Mouse (Mus musculus) adrenal gland, adult (tissue): ENCODE results near the gene Fkbp4.

Source experiments
- DNase-seq, 2 experiments: peaks; one replicate each; pipeline ENCODE4 v3.0.0; 2022 to 2023; ENCODE audit warnings: low spot score in 1 of 2; ENCODE audit not compliant: inconsistent age in 2 of 2

Gene Fkbp4

GRCm38 (mm10) chr6:128438317-128438870 is at the start of gene Fkbp4:
Gene Fkbp4, minus strand, starts transcription at chr6:128438677.
- DNase-seq, result peak; percentile 97 to 98

DNA sequence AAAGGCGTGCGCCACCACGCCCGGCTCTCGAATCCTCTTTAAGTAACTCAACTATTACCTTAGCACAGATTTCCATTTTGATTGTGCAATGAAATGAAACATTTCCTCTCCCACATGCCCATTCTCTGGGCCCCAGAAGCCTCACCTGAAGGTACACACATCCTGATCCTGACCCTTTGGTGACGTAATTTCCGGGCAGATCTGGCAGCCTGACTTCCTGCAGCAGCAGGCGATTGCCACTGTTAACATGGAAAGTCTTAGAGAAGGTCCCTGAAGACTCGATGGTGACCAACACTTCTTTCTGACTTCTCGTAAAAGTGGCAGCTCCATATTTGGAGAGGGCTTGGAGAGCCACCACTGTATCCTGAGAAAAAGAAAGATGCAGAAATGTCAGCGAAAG is 49.3 kb upstream of the Fkbp4 start:
- no peak for DNase-seq

- peak; percentile 93 to 98 for DNase-seq
Measured at GRCm38 (mm10) chr6:128479463-128480454, 41.3 kb upstream of the Fkbp4 start.

GRCm38 (mm10) chr6:128477495-128477894 is 39.0 kb upstream of the Fkbp4 start:
- DNase-seq, result no peak

DNA sequence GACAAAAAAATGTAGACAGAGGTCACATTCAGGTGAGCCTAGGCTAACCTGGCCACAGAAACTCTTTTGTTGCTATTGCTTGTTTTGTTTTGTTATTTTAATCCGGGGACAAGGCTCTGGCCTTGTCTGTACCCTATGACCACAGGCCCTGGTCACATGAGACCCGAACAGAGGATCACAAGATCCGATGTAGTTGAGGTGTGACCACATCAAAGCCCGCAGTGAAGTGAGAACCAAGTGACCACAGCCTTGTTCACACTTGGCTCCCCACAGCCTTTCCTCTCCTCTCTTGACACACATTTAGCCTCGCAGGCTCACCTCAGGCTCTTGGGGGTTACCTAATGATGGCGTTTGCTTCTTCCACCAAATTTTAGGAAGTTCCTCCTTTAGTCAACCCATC is 35.6 kb upstream of the Fkbp4 start:
- no peak for DNase-seq

- peak; percentile 45 to 71 for DNase-seq
Measured at GRCm38 (mm10) chr6:128469451-128469850, 31.0 kb upstream of the Fkbp4 start.

DNA sequence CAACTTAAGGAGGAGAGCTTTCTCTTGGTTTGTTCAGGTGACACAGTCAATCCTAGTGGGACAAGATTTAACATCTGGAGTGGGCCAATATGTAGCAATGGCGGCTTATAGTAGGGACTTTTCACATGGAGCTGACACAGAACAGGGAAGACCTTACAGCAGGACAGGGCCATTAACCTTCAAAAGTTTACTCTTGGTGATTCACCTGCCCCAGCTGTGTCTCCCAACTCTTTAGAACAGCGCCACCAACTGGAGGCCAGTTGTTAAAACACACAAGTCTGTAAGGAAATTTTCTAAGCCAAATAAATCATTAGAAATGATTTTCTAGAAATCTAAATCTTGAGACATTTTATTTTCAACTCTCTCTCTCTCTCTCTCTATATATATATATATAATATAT is 28.8 kb upstream of the Fkbp4 start:
- DNase-seq, result peak; percentile 58 to 81

DNA sequence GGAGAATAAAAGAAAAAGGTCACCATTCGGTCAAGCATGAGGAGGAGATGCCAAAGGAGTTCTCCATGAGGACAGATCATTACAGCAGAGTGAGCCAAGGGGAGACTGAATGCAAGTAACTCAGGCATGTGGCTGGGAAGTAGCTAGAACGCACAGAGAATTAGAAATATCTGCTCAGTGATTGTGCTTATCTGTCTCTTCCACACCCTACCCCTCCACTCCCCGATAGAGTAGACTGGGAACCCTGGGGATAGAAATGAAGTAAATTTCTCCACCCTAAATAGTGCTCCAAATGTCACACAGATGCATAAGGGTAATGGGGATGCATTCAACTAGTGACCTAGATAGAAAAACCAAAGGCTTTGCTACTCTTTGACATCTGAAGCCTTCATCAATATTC is 28.1 kb upstream of the Fkbp4 start:
- DNase-seq, result no peak

DNA sequence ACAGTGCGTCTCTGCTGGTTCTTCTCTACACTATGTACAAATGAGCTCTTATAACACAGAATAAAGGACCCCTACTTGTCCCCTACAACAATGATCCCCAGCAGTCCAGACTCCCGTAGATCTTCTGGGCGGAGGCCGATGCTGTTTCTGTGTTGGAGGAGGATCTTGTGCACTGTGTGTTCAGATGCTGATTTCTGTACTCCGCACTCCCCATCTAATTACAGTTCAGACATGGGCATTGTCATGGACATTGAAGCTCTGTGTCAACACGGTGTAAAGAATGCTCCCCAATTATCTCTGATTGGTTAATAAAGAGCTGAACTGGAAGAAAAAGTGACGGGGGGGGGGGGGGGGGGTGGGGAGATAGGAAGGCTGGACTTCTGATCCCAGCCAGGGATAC is 27.6 kb upstream of the Fkbp4 start:
- DNase-seq, result no peak

- no peak for DNase-seq
Measured at GRCm38 (mm10) chr6:128464996-128465395, 26.5 kb upstream of the Fkbp4 start.

DNA sequence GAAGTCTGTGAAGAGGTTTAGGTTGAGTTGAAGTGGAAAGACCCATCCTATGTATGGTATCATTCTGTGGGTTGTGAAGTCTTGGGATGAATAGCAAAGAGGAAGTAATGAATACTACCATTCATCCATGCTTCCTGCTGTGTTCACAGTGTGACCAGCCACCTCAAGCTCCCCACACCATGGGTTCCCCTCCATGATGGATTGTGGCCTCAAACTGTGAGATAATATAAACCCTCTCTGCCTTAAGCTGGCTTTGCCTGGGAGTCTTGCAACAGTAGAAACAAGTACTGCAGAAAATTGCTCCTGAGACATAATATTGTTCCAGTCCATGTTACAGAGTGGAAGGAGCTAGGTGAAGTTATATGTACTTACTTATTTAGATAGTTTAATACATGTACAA is 23.1 kb upstream of the Fkbp4 start:
- DNase-seq, result no peak

GRCm38 (mm10) chr6:128460729-128461503 is 22.4 kb upstream of the Fkbp4 start:
- no peak for DNase-seq

GRCm38 (mm10) chr6:128460321-128460720 is 21.8 kb upstream of the Fkbp4 start:
- DNase-seq, result peak in 1 of 2 experiments; percentile 16

- DNase-seq, result peak in 1 of 2 experiments; percentile 64
Measured at GRCm38 (mm10) chr6:128457186-128457585, 18.7 kb upstream of the Fkbp4 start.

DNA sequence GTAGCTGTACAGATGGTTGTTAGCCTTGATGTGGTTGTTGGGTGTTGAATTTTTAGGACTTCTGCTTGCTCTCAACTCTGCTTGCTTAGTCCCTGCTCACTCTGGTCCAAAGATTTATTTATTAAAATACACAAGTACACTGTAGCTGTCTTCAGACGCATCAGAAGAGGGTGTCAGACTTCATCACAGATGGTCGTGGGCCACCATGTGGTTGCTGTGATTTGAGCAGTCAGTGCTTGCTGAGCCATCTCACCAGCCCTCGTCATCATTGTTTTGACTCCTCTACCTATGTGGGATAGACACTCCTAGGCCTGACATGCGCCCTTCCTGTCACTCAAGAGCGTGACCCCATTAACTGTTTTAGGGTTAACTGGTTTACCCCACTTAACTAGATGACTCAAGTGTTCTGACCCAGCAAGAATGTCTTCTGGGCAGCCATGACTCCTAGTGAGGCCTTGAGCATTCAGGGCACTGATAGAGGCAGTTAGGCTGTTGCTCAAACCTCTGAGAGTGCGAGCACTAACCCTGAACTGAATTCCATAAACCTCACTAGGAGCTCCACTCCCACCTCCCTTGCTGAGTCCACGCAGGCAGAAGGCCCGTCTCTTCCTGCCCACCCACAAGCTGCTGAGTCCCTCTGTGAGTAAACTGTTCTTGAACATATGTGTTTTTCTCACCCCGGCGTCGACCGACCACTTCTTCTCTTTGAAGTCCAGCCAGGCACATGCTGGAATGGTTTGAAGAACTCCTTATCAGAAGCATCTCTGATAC is 17.5 kb upstream of the Fkbp4 start:
- peak; percentile 62 to 85 for DNase-seq

DNA sequence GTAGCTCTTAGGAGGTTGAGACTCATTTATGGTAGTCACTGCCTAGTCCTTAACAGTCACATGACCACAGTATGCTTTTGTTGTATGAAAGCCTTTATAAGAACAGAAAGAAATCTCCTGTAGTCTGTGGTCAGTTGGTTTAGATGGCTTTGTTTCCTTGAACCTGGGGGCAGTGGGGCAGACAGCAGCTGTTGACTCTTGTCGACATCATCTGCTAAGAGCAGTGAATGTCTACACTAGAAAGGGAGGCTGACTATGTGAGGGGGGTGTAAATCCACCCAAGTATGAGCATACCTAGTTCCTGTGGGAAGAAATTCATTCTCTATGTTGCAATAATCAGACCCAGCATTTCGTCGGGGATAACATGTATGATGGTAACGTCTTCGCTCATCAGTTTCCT is 8.6 kb upstream of the Fkbp4 start:
- no peak for DNase-seq

DNA sequence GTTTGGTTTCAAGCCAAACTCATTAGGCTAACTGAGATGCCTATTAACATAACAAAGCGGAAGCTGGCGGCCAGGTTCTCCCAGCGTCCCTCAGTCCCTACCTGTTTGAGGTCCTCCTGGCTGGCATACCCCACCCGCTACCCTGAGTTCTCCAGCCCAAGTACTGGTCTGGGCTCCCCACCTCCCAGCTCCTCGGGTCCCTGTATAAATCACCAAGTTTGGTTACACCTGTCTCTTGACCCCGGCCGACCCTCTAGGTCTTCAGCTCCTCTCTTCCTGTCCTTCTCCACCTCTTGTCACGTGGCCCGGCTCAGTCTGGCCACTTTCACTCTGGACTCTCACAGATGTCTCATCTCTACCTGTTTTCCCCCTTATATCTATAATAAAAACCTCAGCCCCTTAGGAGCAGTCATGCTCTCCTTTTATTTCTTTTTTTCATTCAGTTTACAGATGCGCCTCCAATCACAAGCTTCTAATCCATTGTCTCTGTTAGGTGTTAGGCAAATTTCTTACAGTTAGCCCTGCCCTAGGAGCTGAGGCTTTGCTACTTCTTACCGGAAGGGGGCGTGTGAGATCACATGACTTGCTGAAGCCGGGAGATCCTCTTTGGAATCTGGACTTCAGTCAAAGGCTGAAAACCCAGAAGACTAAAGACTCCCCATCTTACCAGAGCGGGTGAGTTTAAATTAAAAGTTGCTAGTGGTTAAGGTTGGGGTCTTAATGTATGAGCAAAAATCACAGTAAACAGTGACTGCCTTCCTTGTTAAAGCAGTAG is 7.5 kb upstream of the Fkbp4 start:
- peak; percentile 67 to 91 for DNase-seq

DNA sequence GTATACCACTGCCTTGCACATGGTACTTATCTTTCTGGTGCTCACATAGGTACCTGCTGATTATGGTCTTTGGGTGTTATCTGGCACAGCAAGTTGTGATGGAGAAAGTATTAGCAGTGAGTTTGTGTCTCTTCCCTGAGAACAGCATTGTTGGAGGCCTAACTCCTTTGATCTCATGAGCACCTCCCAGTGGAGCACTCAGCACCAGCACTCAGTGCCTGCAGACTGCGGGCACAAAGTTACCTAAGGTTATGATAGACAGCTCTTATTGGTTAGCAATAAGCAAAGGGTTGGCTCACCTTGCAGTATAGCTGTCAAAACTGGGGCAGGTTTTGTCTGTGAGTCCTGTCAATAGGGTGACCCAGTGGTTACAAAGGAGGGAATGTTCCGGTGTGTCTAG is 1.8 kb upstream of the Fkbp4 start:
- DNase-seq, result no peak

DNA sequence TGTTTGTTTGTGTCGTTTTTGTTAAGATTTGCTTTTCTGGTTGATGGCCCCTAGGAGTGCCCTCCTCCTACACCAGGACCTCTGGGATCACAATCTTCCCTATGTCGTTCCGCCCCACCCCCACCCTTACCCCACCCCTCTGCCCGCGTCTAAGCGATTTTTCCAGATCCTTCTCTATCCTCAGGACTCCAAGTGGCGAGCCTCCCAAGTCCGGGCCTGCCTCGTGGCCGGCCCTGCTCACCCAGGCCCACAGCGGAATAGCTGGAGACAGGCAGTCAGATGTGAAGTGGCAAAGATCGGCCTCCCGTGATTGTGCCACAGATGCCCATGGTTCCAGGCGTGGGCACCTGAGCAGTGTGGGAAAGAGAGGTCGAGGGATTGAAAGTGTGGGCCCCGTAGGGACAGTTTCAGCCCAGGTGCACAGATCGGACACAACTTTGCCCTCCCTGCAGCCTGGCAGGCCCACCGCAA is 429 bp upstream of the Fkbp4 start:
- peak; percentile 54 to 76 for DNase-seq
